Mouse (Mus musculus): Measurements from ENCODE around the gene Prss45.

- TF ChIP-seq POLR2A (IDR thresholded peaks at IDR 0.05; ENCODE audit: borderline replicate concordance, control insufficient read depth, low read depth, low read length) (no peak), CTCF (IDR thresholded peaks at IDR 0.05; ENCODE audit: control insufficient read depth, insufficient read depth, low read length) (no peak)
These were observed 573 bp downstream of the Prss45 start for GRCm38 (mm10) chr9:110834961-110835360.

All from bone marrow, adult 2 months (tissue).